Mouse (Mus musculus): Measurements from ENCODE around the gene Tmem39b. TPM values are rescaled to one million over a fixed set of nuclear protein-coding genes. Genes with fewer than 3 reads are reported as not detected.

Tmem39b gene
- total RNA-seq, 2 experiments from 2014 or later = 11.5 to 15.8 TPM

Small RNAs within 50 kb of the gene (microRNA-seq; reads per million reads assigned to microRNA genes)
- gene Mir7016 = 2.1 to 3.8 reads per million in 2 experiments

Other genes starting within 250 kb of the Tmem39b start
- 10 to 100 TPM; 53.4 to 54.5 TPM for gene Bsdc1, start 235.3 kb downstream of the Tmem39b start, total RNA-seq (2021)
- not detected for gene Tssk3, start 205.8 kb downstream of the Tmem39b start, total RNA-seq (2021)
- not detected for gene Fam229a, start 205.6 kb downstream of the Tmem39b start, total RNA-seq (2021)
- gene Marcksl1, start 183.3 kb downstream of the Tmem39b start, total RNA-seq (2021) = 100 to 1,000 TPM; 105 to 115 TPM
- 10 to 100 TPM; 45.2 to 55.8 TPM for gene Hdac1, start 154.1 kb downstream of the Tmem39b start, total RNA-seq (2021)
- gene Lck, start 123.2 kb downstream of the Tmem39b start, total RNA-seq (2021) = 1 to 10 TPM; 2.7 to 2.8 TPM
- under 1 TPM in 1 of 2 experiments, not detected in 1; 0.65 TPM for gene Fam167b, start 118.3 kb downstream of the Tmem39b start, total RNA-seq (2021)
- 100 to 1,000 TPM; 121 to 122 TPM for gene Eif3i, start 96.2 kb downstream of the Tmem39b start, total RNA-seq (2021)
- 10 to 100 TPM; 79.1 to 81.4 TPM for gene Tmem234, start 96.2 kb downstream of the Tmem39b start, total RNA-seq (2021)
- 1 to 10 TPM; 6.0 to 7.7 TPM for gene Dcdc2b, start 82.6 kb downstream of the Tmem39b start, total RNA-seq (2021)
- gene Iqcc, start 77.7 kb downstream of the Tmem39b start, total RNA-seq (2021) = 10 to 100 TPM; 35.3 to 40.6 TPM
- gene Ccdc28b, start 72.9 kb downstream of the Tmem39b start, total RNA-seq (2021) = 10 to 100 TPM; 70.3 to 79.8 TPM
- 10 to 100 TPM; 46.1 to 54.7 TPM for gene Txlna, start 55.8 kb downstream of the Tmem39b start, total RNA-seq (2021)
- gene Kpna6, start 24.1 kb downstream of the Tmem39b start, total RNA-seq (2021) = 10 to 100 TPM; 90.7 to 92.5 TPM
- 10 to 100 TPM; 88.4 to 90.0 TPM for gene Khdrbs1, start 45.5 kb upstream of the Tmem39b start, total RNA-seq (2021)
- 100 to 1,000 TPM; 139 to 141 TPM for gene Ptp4a2, start 114.4 kb upstream of the Tmem39b start, total RNA-seq (2021)
- under 1 TPM; 0.51 to 0.55 TPM for gene Spocd1, start 232.4 kb upstream of the Tmem39b start, total RNA-seq (2021)

All from layer of hippocampus, postnatal 36 days (tissue).